Comparison of ENCODE assay signal across 8 mouse cellular contexts in genomic region chr8:119717765-119718164, GRCm38 (mm10). TPM values are rescaled to one million over a fixed set of nuclear protein-coding genes. Genes with fewer than 3 reads are reported as not detected.
DNase-seq lines count a peak whose midpoint lies in the region; ATAC-seq and TF ChIP-seq lines count a peak whose summit lies in the region.

No protein-coding gene starts in this region.

- peak; percentile 51 for DNase-seq in kidney, postnatal 10 days
- no peak for DNase-seq in kidney, postnatal 14 days
- DNase-seq in G1E (ENCODE audit: low spot score), result peak; percentile 26
- peak; percentile 79 for DNase-seq in lung, postnatal 36 days
- no peak for DNase-seq in frontal cortex, postnatal 25 days (ENCODE audit: low spot score in 2 of 2)
- no peak for DNase-seq in left cerebral cortex, adult 8-10 months (ENCODE audit: low spot score in 2 of 2)
- DNase-seq in gastrocnemius, postnatal 36 days, result no peak

- H3K4me1 ChIP-seq in G1E (ENCODE audit: insufficient read depth, low read depth, low read length), result no peaks in the 10 kb centered on the region
- peaks cover 2% of the 10 kb centered on the region; the same call in 1 of the 2 replicates for H3K4me1 ChIP-seq in cortical plate, adult 2 months (ENCODE audit: control insufficient read depth, insufficient read depth, low read length)

- peaks cover 4% of the 10 kb centered on the region; the same call in 1 of the 2 replicates for H3K27me3 ChIP-seq in G1E (ENCODE audit: insufficient read depth, low read length)

- H3K36me3 ChIP-seq in G1E (replicated peaks), result no peaks in the 10 kb centered on the region

- no peak overlapping the region for H3K4me3 ChIP-seq in G1E (ENCODE audit: low read depth, low read length)
- H3K4me3 ChIP-seq in cortical plate, adult 2 months (ENCODE audit: insufficient read depth, low read length), result no peak overlapping the region

- intact Hi-C loops in gastrocnemius, postnatal 36 days (cut with DNase I), result no loop called here

- H3K27ac ChIP-seq in cortical plate, adult 2 months (ENCODE audit: insufficient read depth, low read length), result no peak overlapping the region

- TF ChIP-seq POLR2A in cortical plate, adult 2 months (IDR thresholded peaks at IDR 0.05; ENCODE audit: extremely low read depth, insufficient read depth, low read length), result no peak

- ATAC-seq in G1E (ENCODE audit: extremely low read depth, insufficient number of reproducible peaks, low FRiP score, poor library complexity, severe bottlenecking), result peak; percentile 8; the same call in 1 of the 2 replicates

- H3K9me3 ChIP-seq in G1E (replicated peaks), result no peaks in the 10 kb centered on the region

- 0 out of 2 replicates have a peak, but pooled peaks have one; percentile 36 for TF ChIP-seq CTCF in G1E (IDR thresholded peaks at IDR 0.05; ENCODE audit: low read depth, low read length)
- TF ChIP-seq CTCF in cortical plate, adult 2 months (IDR thresholded peaks at IDR 0.05; ENCODE audit: extremely low read depth, insufficient read depth, low read length), result peak; percentile 35; the same call in 1 of the 2 replicates

RNA-seq across cellular contexts. Expression of gene Atp2c2, which starts 18.0 kb away (rescaled TPM):
- not detected in 2 replicates for total RNA-seq in G1E (2014; fragmentation: Nextera tagmentation)
- not detected in 2 replicates for total RNA-seq in G1E (2017)
- polyA plus RNA-seq in G1E (2012), result not detected in 2 replicates
- 0.96 and 1.1 TPM in 2 replicates for polyA plus RNA-seq in cortical plate, adult 2 months (2012; rRNA removed)
- 1 to 10 TPM; 1.5 to 2.0 (median 1.8) TPM for total RNA-seq in left cerebral cortex, adult 8-10 months (2022)
- under 1 TPM; 0.13 to 0.32 TPM for total RNA-seq in gastrocnemius, postnatal 36 days (2021)

RNA-seq across cellular contexts. Expression of gene Wfdc1, which starts 51.6 kb away (rescaled TPM):
- total RNA-seq in G1E (2014; fragmentation: Nextera tagmentation) (not detected in 2 replicates), G1E (2017) (not detected in 2 replicates)
- not detected in 2 replicates for polyA plus RNA-seq in G1E (2012)
- 17.5 and 20.3 TPM in 2 replicates for polyA plus RNA-seq in cortical plate, adult 2 months (2012; rRNA removed)
- total RNA-seq in left cerebral cortex, adult 8-10 months (2022), result 1 to 10 TPM; 6.0 to 8.4 (median 7.4) TPM
- total RNA-seq in gastrocnemius, postnatal 36 days (2021), result 100 to 1,000 TPM; 103 to 105 TPM

Comparison
In these comparisons a context has a peak if more than half of its experiments do, and no peak if none do; other contexts are left out.
1. DNase-seq: peak in kidney, postnatal 10 days (single experiment), G1E (single experiment) and lung, postnatal 36 days (single experiment); none in kidney, postnatal 14 days (single experiment), frontal cortex, postnatal 25 days (0 of 2), left cerebral cortex, adult 8-10 months (0 of 2) and gastrocnemius, postnatal 36 days (0 of 2).
2. RNA of gene Wfdc1, which starts 51.6 kb away (total RNA-seq): 103 to 105 TPM in gastrocnemius, postnatal 36 days; 6.0 to 8.4 TPM in left cerebral cortex, adult 8-10 months and not detected in G1E; every median in the first group is over 10 times any median in the second.